ENCODE assay signal across 8 mouse cellular contexts in genomic region chr12:36933118-36933610, GRCm38 (mm10).
DNase-seq lines count a peak whose midpoint lies in the region; ATAC-seq and TF ChIP-seq lines count a peak whose summit lies in the region.

No protein-coding gene starts in this region.

- no peaks in the 10 kb centered on the region for H3K79me2 ChIP-seq in CH12.LX (replicated peaks; ENCODE audit: control insufficient read depth, extremely low read depth, insufficient read depth, poor library complexity, severe bottlenecking)

- no peak for TF ChIP-seq RAD21 in CH12.LX (IDR thresholded peaks at IDR 0.05; ENCODE audit: low read depth, low read length)

- H3K4me2 ChIP-seq in CH12.LX (ENCODE audit: insufficient read depth, low read depth, poor library complexity, severe bottlenecking), result no peak overlapping the region
- H3K4me2 ChIP-seq in forebrain, embryonic 15.5 days (replicated peaks), result no peak overlapping the region
- H3K4me2 ChIP-seq in hindbrain, embryonic 16.5 days (ENCODE audit: low read length), result no peak overlapping the region

- no peaks in the 10 kb centered on the region for H3K9me3 ChIP-seq in CH12.LX (replicated peaks; ENCODE audit: low read length)
- no peaks in the 10 kb centered on the region for H3K9me3 ChIP-seq in forebrain, embryonic 15.5 days
- no peaks in the 10 kb centered on the region for H3K9me3 ChIP-seq in hindbrain, embryonic 16.5 days (ENCODE audit: control insufficient read depth, low read length)

- DNase-seq in cerebellum, postnatal 25 days, result peak; percentile 57 to 62
- DNase-seq in cerebellum, adult 9-10 months, result no peak
- peak; percentile 30 for DNase-seq in CH12.LX (ENCODE audit: extremely low read depth)
- peak; percentile 17 for DNase-seq in splenic B cell, adult 2 months (ENCODE audit: low read depth, low spot score)
- DNase-seq in urinary bladder, postnatal 25 days (ENCODE audit: low spot score), result no peak
- no peak for DNase-seq in natural killer cell, adult 2 months (ENCODE audit: low spot score in 2 of 2)

- 12% methylated on average over 6 of the region's 6 CpGs for WGBS in forebrain, embryonic 15.5 days
- 3% methylated on average over 6 of the region's 6 CpGs for WGBS in hindbrain, embryonic 16.5 days

- dilution Hi-C loops in CH12.LX (cut with MboI; ENCODE audit: extremely low pct_ligation_motif_present, extremely low pct_unique_long_range_greater_than_20kb, low sequenced_read_pairs), result no loop called here

- ATAC-seq in forebrain, embryonic 15.5 days (replicated peaks), result peak; percentile 58; the same call in 1 of the 2 replicates
- ATAC-seq in hindbrain, embryonic 16.5 days, result peak; percentile 74

- TF ChIP-seq EP300 in CH12.LX (IDR thresholded peaks at IDR 0.05; ENCODE audit: low read length), result peak; percentile 36

- in situ Hi-C loops in CH12.LX (cut with MboI; ENCODE audit: low pct_ligation_motif_present, low pct_unique_long_range_greater_than_20kb, low sequenced_read_pairs), result loop anchor here (10.0 kb wide), 1 partner anchor 208 kb away; no protein-coding TSS in a partner anchor

- no peak overlapping the region for H3K27ac ChIP-seq in CH12.LX (ENCODE audit: insufficient read depth, low read depth)
- no peak overlapping the region for H3K27ac ChIP-seq in forebrain, embryonic 15.5 days (replicated peaks)
- H3K27ac ChIP-seq in hindbrain, embryonic 16.5 days (ENCODE audit: low read depth, low read length), result no peak overlapping the region

- H3K4me1 ChIP-seq in CH12.LX (ENCODE audit: control insufficient read depth in 1 of 2, insufficient read depth in 2 of 2), result peaks cover 0 to 35% of the 10 kb centered on the region in 2 experiments; a peak in 2 of 4 replicates
- H3K4me1 ChIP-seq in forebrain, embryonic 15.5 days, result peaks cover 4% of the 10 kb centered on the region; the same call in 1 of the 2 replicates
- H3K4me1 ChIP-seq in hindbrain, embryonic 16.5 days (ENCODE audit: control insufficient read depth, insufficient read depth, low read depth, low read length), result no peaks in the 10 kb centered on the region

- no peak overlapping the region for H3K9ac ChIP-seq in CH12.LX (ENCODE audit: insufficient read depth, low read depth)
- H3K9ac ChIP-seq in forebrain, embryonic 15.5 days (replicated peaks), result no peak overlapping the region
- no peak overlapping the region for H3K9ac ChIP-seq in hindbrain, embryonic 16.5 days (ENCODE audit: low read depth, low read length)

- no peak overlapping the region for H3K4me3 ChIP-seq in CH12.LX (replicated peaks in 1 of 3; ENCODE audit: low read depth in 2 of 3, low read length in 2 of 3, poor library complexity in 1 of 3)
- H3K4me3 ChIP-seq in forebrain, embryonic 15.5 days, result no peak overlapping the region
- no peak overlapping the region for H3K4me3 ChIP-seq in hindbrain, embryonic 16.5 days (ENCODE audit: low read length)

- H3K27me3 ChIP-seq in CH12.LX (replicated peaks), result no peaks in the 10 kb centered on the region
- H3K27me3 ChIP-seq in forebrain, embryonic 15.5 days, result no peaks in the 10 kb centered on the region
- H3K27me3 ChIP-seq in hindbrain, embryonic 16.5 days (replicated peaks; ENCODE audit: control insufficient read depth, insufficient read depth, low read length), result no peaks in the 10 kb centered on the region
- no peaks in the 10 kb centered on the region for H3K27me3 ChIP-seq in splenic B cell, adult 2 months (ENCODE audit: control insufficient read depth, insufficient read depth, low read length, poor library complexity, severe bottlenecking)

- TF ChIP-seq POLR2A in CH12.LX (IDR thresholded peaks at IDR 0.05; ENCODE audit: low read depth, low read length), result no peak

- no peaks in the 10 kb centered on the region for H3K36me3 ChIP-seq in CH12.LX (replicated peaks in 1 of 2; ENCODE audit: control insufficient read depth in 1 of 2, insufficient read depth in 1 of 2, low read length in 1 of 2)
- H3K36me3 ChIP-seq in forebrain, embryonic 15.5 days, result no peaks in the 10 kb centered on the region
- H3K36me3 ChIP-seq in hindbrain, embryonic 16.5 days (ENCODE audit: control insufficient read depth, insufficient read depth, low read length), result no peaks in the 10 kb centered on the region
- H3K36me3 ChIP-seq in splenic B cell, adult 2 months (ENCODE audit: control insufficient read depth, insufficient read depth, low read length, poor library complexity, severe bottlenecking), result no peaks in the 10 kb centered on the region

- no peak for TF ChIP-seq CTCF in CH12.LX (conservative IDR thresholded peaks at IDR 0.05 in 1 of 2, IDR thresholded peaks at IDR 0.05 in 1 of 2; ENCODE audit: low read depth in 2 of 2, low read length in 2 of 2)

TF ChIP-seq in CH12.LX, 34 proteins besides CTCF, POLR2A, EP300 and RAD21:
- TF ChIP-seq TCF12 (IDR thresholded peaks at IDR 0.05; ENCODE audit: low read depth, low read length), result peak; percentile 29; the same call in 1 of the 2 replicates
- TF ChIP-seq GABPA (IDR thresholded peaks at IDR 0.05; ENCODE audit: insufficient replicate concordance, low read depth, low read length), result no peak
- TF ChIP-seq BHLHE40 (IDR thresholded peaks at IDR 0.05; ENCODE audit: low read depth, low read length), result 0 out of 2 replicates have a peak, but pooled peaks have one; percentile 12
- TF ChIP-seq MAZ (IDR thresholded peaks at IDR 0.05; ENCODE audit: low read depth, low read length), result 0 out of 2 replicates have a peak, but pooled peaks have one; percentile 59
- peak; percentile 56; the same call in 1 of the 2 replicates for TF ChIP-seq ZNF384 (IDR thresholded peaks at IDR 0.05; ENCODE audit: low read depth, low read length)
- TF ChIP-seq SIN3A (IDR thresholded peaks at IDR 0.05; ENCODE audit: low read length), result no peak
- peak; percentile 41; the same call in 1 of the 2 replicates for TF ChIP-seq ETS1 (conservative IDR thresholded peaks at IDR 0.05; ENCODE audit: low read depth, low read length)
- TF ChIP-seq NRF1 (IDR thresholded peaks at IDR 0.05; ENCODE audit: low read depth, low read length), result no peak

Comparison
In these comparisons a context has a peak if more than half of its experiments do, and no peak if none do; other contexts are left out.
1. DNase-seq: peak in cerebellum, postnatal 25 days (2 of 2), CH12.LX (single experiment) and splenic B cell, adult 2 months (single experiment); none in cerebellum, adult 9-10 months (single experiment), urinary bladder, postnatal 25 days (single experiment) and natural killer cell, adult 2 months (0 of 2).